9 mouse cellular contexts compared by ENCODE assay signal in genomic region chr4:45966716-45967115, GRCm38 (mm10). TPM values are rescaled to one million over a fixed set of nuclear protein-coding genes. Genes with fewer than 3 reads are reported as not detected.
A peak's percentile ranks its signal among the peaks of the same experiment; 100 is the strongest.
DNase-seq lines count a peak whose midpoint lies in the region; ATAC-seq and TF ChIP-seq lines count a peak whose summit lies in the region.
"Had no signal": no experiment of that assay in that cellular context is flagged by ENCODE, and none has a peak within 500 bp of the region (broad histone marks: within the 10 kb centered on the region; RNA-seq: fewer than 3 reads in every experiment).

No protein-coding gene starts in this region.

- H3K9ac ChIP-seq in heart, adult 2 months (ENCODE audit: low read depth, low read length): peak overlapping the region; percentile 37; the same call in 1 of the 2 replicates
- no peak overlapping the region for H3K9ac ChIP-seq in liver, embryonic 14.5 days (replicated peaks)

- 20% methylated on average over 6 of the region's 6 CpGs for whole genome bisulfite sequencing in heart, adult 2 months
- WGBS in liver, embryonic 14.5 days (ENCODE audit: insufficient replicate concordance): 27% methylated on average over 6 of the region's 6 CpGs

- intact Hi-C loops in heart, adult 2 months (cut with DNase I): no loop called here

- no peak for TF ChIP-seq EP300 in heart, adult 2 months (IDR thresholded peaks at IDR 0.05; ENCODE audit: insufficient read depth, low read depth, low read length)
- no peak for TF ChIP-seq EP300 in liver, embryonic 14.5 days (IDR thresholded peaks at IDR 0.05; ENCODE audit: low read depth)

- H3K79me2 ChIP-seq in heart, adult 2 months (replicated peaks; ENCODE audit: control insufficient read depth, insufficient read depth, low read length): no peaks in the 10 kb centered on the region

- peak overlapping the region; percentile 68 for H3K27ac ChIP-seq in heart, adult 2 months
- H3K27ac ChIP-seq in liver, embryonic 14.5 days: peak overlapping the region; percentile 39; the same call in 1 of the 2 replicates

- no peaks in the 10 kb centered on the region for H3K9me3 ChIP-seq in liver, embryonic 14.5 days (ENCODE audit: control insufficient read depth, low read length)

- no peak for ATAC-seq in liver, embryonic 14.5 days (ENCODE audit: insufficient read depth)

- peaks cover 12% of the 10 kb centered on the region for H3K36me3 ChIP-seq in heart, adult 2 months (ENCODE audit: control insufficient read depth, insufficient read depth, low read length)
- H3K36me3 ChIP-seq in liver, embryonic 14.5 days (replicated peaks; ENCODE audit: control insufficient read depth, insufficient read depth, low read depth): no peaks in the 10 kb centered on the region

- TF ChIP-seq CTCF in heart, adult 2 months (IDR thresholded peaks at IDR 0.05): no peak
- TF ChIP-seq CTCF in liver, embryonic 14.5 days (IDR thresholded peaks at IDR 0.05; ENCODE audit: low read depth): no peak

- no peak for DNase-seq in heart, adult 2 months
- no peak for DNase-seq in heart, adult 9 months (ENCODE audit: low spot score in 2 of 2)
- peak; percentile 51 for DNase-seq in 3T3-L1 (ENCODE audit: low read depth, low spot score)
- peak; percentile 60 for DNase-seq in kidney, adult 11 months
- DNase-seq in liver, embryonic 14.5 days (ENCODE audit: low read depth in 3 of 3, low spot score in 3 of 3): no peak
- no peak for DNase-seq in right cerebral cortex, postnatal 36 days (ENCODE audit: low spot score in 2 of 2)
- DNase-seq in thymus, adult 18-20 months: no peak
- no peak for DNase-seq in Muller cell, postnatal 12 days (ENCODE audit: inconsistent ontology term)
- DNase-seq: layer of hippocampus, adult 9-11 months had no signal

- H3K4me3 ChIP-seq in heart, adult 2 months: no peak overlapping the region
- no peak overlapping the region for H3K4me3 ChIP-seq in liver, embryonic 14.5 days (ENCODE audit: insufficient read depth in 1 of 2, low read depth in 2 of 2, low read length in 2 of 2)

- H3K27me3 ChIP-seq in heart, adult 2 months (ENCODE audit: control insufficient read depth, insufficient read depth, low read length): no peaks in the 10 kb centered on the region
- H3K27me3 ChIP-seq in liver, embryonic 14.5 days (ENCODE audit: control insufficient read depth, insufficient read depth, low read length): no peaks in the 10 kb centered on the region

- TF ChIP-seq POLR2A in heart, adult 2 months (IDR thresholded peaks at IDR 0.05; ENCODE audit: insufficient read depth, low read depth, low read length): no peak

- no peak overlapping the region for H3K4me2 ChIP-seq in liver, embryonic 14.5 days (ENCODE audit: low read depth)

- peaks cover 23% of the 10 kb centered on the region for H3K4me1 ChIP-seq in heart, adult 2 months (ENCODE audit: control insufficient read depth, insufficient read depth, low read length)
- peaks cover 0 to 15% of the 10 kb centered on the region in 2 experiments; a peak in 1 of 4 replicates for H3K4me1 ChIP-seq in liver, embryonic 14.5 days (replicated peaks; ENCODE audit: control insufficient read depth in 2 of 2, insufficient read depth in 2 of 2, low read length in 1 of 2)

RNA-seq across cellular contexts. Expression of gene Tdrd7, which starts 1.6 kb away (rescaled TPM):
- 10 to 100 TPM; 11.2 to 12.6 TPM for total RNA-seq in heart, adult 2 months (2021)
- polyA plus RNA-seq in heart, adult 2 months (2012; rRNA removed): 6.2 and 11.4 TPM in 2 replicates
- polyA plus RNA-seq in liver, embryonic 14.5 days (2012; rRNA removed): 3.1 and 5.0 TPM in 2 replicates
- 7.6 and 7.9 TPM in 2 replicates for polyA plus RNA-seq in liver, embryonic 14.5 days (2014; fragmentation: Nextera tagmentation; extraction: Ambion mirVana)

Comparison
In these comparisons a context has a peak if more than half of its experiments do, and no peak if none do; other contexts are left out.
1. DNase-seq: peak in 3T3-L1 (single experiment) and kidney, adult 11 months (single experiment); none in heart, adult 2 months (0 of 2), heart, adult 9 months (0 of 2), liver, embryonic 14.5 days (0 of 3), right cerebral cortex, postnatal 36 days (0 of 2), thymus, adult 18-20 months (0 of 2) and Muller cell, postnatal 12 days (single experiment).